In genomic region chr15:83562626-83563270, GRCm38 (mm10) we compare ENCODE assay signal across 8 mouse cellular contexts. TPM values are rescaled to one million over a fixed set of nuclear protein-coding genes. Genes with fewer than 3 reads are reported as not detected.
DNase-seq lines count a peak whose midpoint lies in the region; ATAC-seq lines count a peak whose summit lies in the region.

No protein-coding gene starts in this region.

- H3K4me2 ChIP-seq in heart, embryonic 12.5 days = peak overlapping the region; percentile 99
- H3K4me2 ChIP-seq in kidney, embryonic 15.5 days = peak overlapping the region; percentile 98
- peak overlapping the region; percentile 90 for H3K4me2 ChIP-seq in liver, embryonic 11.5 days
- peak overlapping the region; percentile 99 for H3K4me2 ChIP-seq in stomach, embryonic 14.5 days (replicated peaks; ENCODE audit: low read depth, low read length)

- peak overlapping the region; percentile 89; the same call in 1 of the 2 replicates for H3K9ac ChIP-seq in heart, embryonic 12.5 days
- peak overlapping the region; percentile 65; the same call in 1 of the 2 replicates for H3K9ac ChIP-seq in kidney, embryonic 15.5 days
- H3K9ac ChIP-seq in liver, embryonic 11.5 days (ENCODE audit: low read depth, low read length) = peak overlapping the region; percentile 79
- no peak overlapping the region for H3K9ac ChIP-seq in stomach, embryonic 14.5 days (replicated peaks; ENCODE audit: low read depth, low read length)

- H3K4me3 ChIP-seq in erythroblast, embryonic 14.5 days (replicated peaks) = peak overlapping the region; percentile 65
- H3K4me3 ChIP-seq in heart, embryonic 12.5 days = peak overlapping the region; percentile 67
- H3K4me3 ChIP-seq in kidney, embryonic 15.5 days (replicated peaks) = peak overlapping the region; percentile 51
- H3K4me3 ChIP-seq in liver, embryonic 11.5 days (ENCODE audit: low read depth, low read length) = peak overlapping the region; percentile 75
- peak overlapping the region; percentile 51; the same call in 1 of the 2 replicates for H3K4me3 ChIP-seq in stomach, embryonic 14.5 days (ENCODE audit: low read depth, low read length)

- 38% methylated on average over 15 of the region's 15 CpGs for WGBS in heart, embryonic 12.5 days
- WGBS in kidney, embryonic 15.5 days = 37% methylated on average over 15 of the region's 15 CpGs
- 31% methylated on average over 15 of the region's 15 CpGs for WGBS in liver, embryonic 11.5 days
- 37% methylated on average over 15 of the region's 15 CpGs for WGBS in stomach, embryonic 14.5 days

- H3K4me1 ChIP-seq in erythroblast, embryonic 14.5 days (ENCODE audit: control insufficient read depth) = peaks cover 60% of the 10 kb centered on the region
- peaks cover 28% of the 10 kb centered on the region for H3K4me1 ChIP-seq in heart, embryonic 12.5 days (replicated peaks)
- peaks cover 16% of the 10 kb centered on the region for H3K4me1 ChIP-seq in kidney, embryonic 15.5 days
- H3K4me1 ChIP-seq in liver, embryonic 11.5 days (replicated peaks; ENCODE audit: control insufficient read depth, insufficient read depth, low read length) = peaks cover 32% of the 10 kb centered on the region
- peaks cover 11% of the 10 kb centered on the region for H3K4me1 ChIP-seq in stomach, embryonic 14.5 days (ENCODE audit: control insufficient read depth, insufficient read depth, low read length)

- H3K27ac ChIP-seq in heart, embryonic 12.5 days (ENCODE audit: poor library complexity, severe bottlenecking) = no peak overlapping the region; the same call in 1 of the 2 replicates
- H3K27ac ChIP-seq in kidney, embryonic 15.5 days = peak overlapping the region; percentile 68
- peak overlapping the region; percentile 89 for H3K27ac ChIP-seq in liver, embryonic 11.5 days (ENCODE audit: low read depth, low read length)
- no peak overlapping the region for H3K27ac ChIP-seq in stomach, embryonic 14.5 days (ENCODE audit: low read length)

- DNase-seq in 3134 (ENCODE audit: extremely low read depth, insufficient read length, low spot score) = peak; percentile 73
- DNase-seq in liver, embryonic 11.5 days (ENCODE audit: low spot score) = peak; percentile 58
- DNase-seq in naive thymus-derived CD4-positive, alpha-beta T cell, adult 2 months (ENCODE audit: low read depth) = peak; percentile 89

- no peaks in the 10 kb centered on the region for H3K9me3 ChIP-seq in erythroblast, embryonic 14.5 days (ENCODE audit: control insufficient read depth, low read length)
- no peaks in the 10 kb centered on the region for H3K9me3 ChIP-seq in heart, embryonic 12.5 days (replicated peaks)
- H3K9me3 ChIP-seq in kidney, embryonic 15.5 days (replicated peaks) = no peaks in the 10 kb centered on the region
- H3K9me3 ChIP-seq in liver, embryonic 11.5 days (ENCODE audit: control insufficient read depth, low read length) = no peaks in the 10 kb centered on the region
- no peaks in the 10 kb centered on the region for H3K9me3 ChIP-seq in stomach, embryonic 14.5 days (ENCODE audit: control insufficient read depth, low read depth, low read length)

- ATAC-seq in activated CD4-positive, CD25-positive, alpha-beta regulatory T cell, adult 4 months = peak; percentile 90
- peak; percentile 64; the same call in 1 of the 2 replicates for ATAC-seq in heart, embryonic 12.5 days (ENCODE audit: insufficient number of reproducible peaks, low FRiP score)
- 0 out of 2 replicates have a peak, but pooled peaks have one; percentile 16 for ATAC-seq in kidney, embryonic 15.5 days (replicated peaks; ENCODE audit: low FRiP score)
- ATAC-seq in liver, embryonic 11.5 days (replicated peaks; ENCODE audit: low FRiP score) = peak; percentile 67
- ATAC-seq in stomach, embryonic 14.5 days (ENCODE audit: insufficient number of reproducible peaks, insufficient read depth, low FRiP score, low read depth) = peak; percentile 62; the same call in 1 of the 2 replicates

- H3K36me3 ChIP-seq in erythroblast, embryonic 14.5 days (ENCODE audit: control insufficient read depth) = peaks cover 21% of the 10 kb centered on the region
- H3K36me3 ChIP-seq in heart, embryonic 12.5 days = no peaks in the 10 kb centered on the region
- no peaks in the 10 kb centered on the region for H3K36me3 ChIP-seq in kidney, embryonic 15.5 days
- H3K36me3 ChIP-seq in liver, embryonic 11.5 days (ENCODE audit: control insufficient read depth, insufficient read depth, low read length) = no peaks in the 10 kb centered on the region
- no peaks in the 10 kb centered on the region for H3K36me3 ChIP-seq in stomach, embryonic 14.5 days (ENCODE audit: control insufficient read depth, insufficient read depth, low read length)

- no peaks in the 10 kb centered on the region for H3K27me3 ChIP-seq in erythroblast, embryonic 14.5 days (ENCODE audit: control insufficient read depth)
- H3K27me3 ChIP-seq in heart, embryonic 12.5 days (replicated peaks) = no peaks in the 10 kb centered on the region
- H3K27me3 ChIP-seq in kidney, embryonic 15.5 days = no peaks in the 10 kb centered on the region
- H3K27me3 ChIP-seq in liver, embryonic 11.5 days (replicated peaks; ENCODE audit: control insufficient read depth, insufficient read depth, low read length) = no peaks in the 10 kb centered on the region
- no peaks in the 10 kb centered on the region for H3K27me3 ChIP-seq in stomach, embryonic 14.5 days (ENCODE audit: control insufficient read depth, insufficient read depth, low read length)

RNA-seq across cellular contexts. Expression of gene Tspo, which starts 0.6 kb away (rescaled TPM):
- 100 to 1,000 TPM; 372 to 374 TPM for polyA plus RNA-seq in activated CD4-positive, CD25-positive, alpha-beta regulatory T cell, adult 4 months (2017; shearing (Covaris generic))
- polyA plus RNA-seq in erythroblast, embryonic 14.5 days (2012) = 62.5 and 75.0 TPM in 2 replicates
- 119 and 125 TPM in 2 replicates for polyA plus RNA-seq in heart, embryonic 12.5 days (2016; fragmentation: Nextera tagmentation; extraction: Ambion mirVana)
- 69.2 and 77.2 TPM in 2 replicates for polyA plus RNA-seq in kidney, embryonic 15.5 days (2015; fragmentation: Nextera tagmentation; extraction: Ambion mirVana)
- polyA plus RNA-seq in liver, embryonic 11.5 days (2014; fragmentation: Nextera tagmentation; extraction: Ambion mirVana) = 144 and 150 TPM in 2 replicates
- polyA plus RNA-seq in stomach, embryonic 14.5 days (2014; fragmentation: Nextera tagmentation; extraction: Ambion mirVana) = 80.3 and 82.5 TPM in 2 replicates

RNA-seq across cellular contexts. Expression of gene Mcat, which starts 0.8 kb away (rescaled TPM):
- 1 to 10 TPM; 3.3 to 3.4 TPM for polyA plus RNA-seq in activated CD4-positive, CD25-positive, alpha-beta regulatory T cell, adult 4 months (2017; shearing (Covaris generic))
- polyA plus RNA-seq in erythroblast, embryonic 14.5 days (2012) = 0.91 and 2.0 TPM in 2 replicates
- 34.4 and 34.8 TPM in 2 replicates for polyA plus RNA-seq in heart, embryonic 12.5 days (2016; fragmentation: Nextera tagmentation; extraction: Ambion mirVana)
- 35.1 and 36.6 TPM in 2 replicates for polyA plus RNA-seq in kidney, embryonic 15.5 days (2015; fragmentation: Nextera tagmentation; extraction: Ambion mirVana)
- polyA plus RNA-seq in liver, embryonic 11.5 days (2014; fragmentation: Nextera tagmentation; extraction: Ambion mirVana) = 38.6 and 39.3 TPM in 2 replicates
- polyA plus RNA-seq in stomach, embryonic 14.5 days (2014; fragmentation: Nextera tagmentation; extraction: Ambion mirVana) = 35.6 and 38.3 TPM in 2 replicates

RNA-seq across cellular contexts. Expression of gene Ttll12, which starts 32.2 kb away (rescaled TPM):
- polyA plus RNA-seq in activated CD4-positive, CD25-positive, alpha-beta regulatory T cell, adult 4 months (2017; shearing (Covaris generic)) = 10 to 100 TPM; 12.2 to 14.2 TPM
- 27.8 and 30.9 TPM in 2 replicates for polyA plus RNA-seq in erythroblast, embryonic 14.5 days (2012)
- polyA plus RNA-seq in heart, embryonic 12.5 days (2016; fragmentation: Nextera tagmentation; extraction: Ambion mirVana) = 29.2 and 29.3 TPM in 2 replicates
- 35.2 and 38.6 TPM in 2 replicates for polyA plus RNA-seq in kidney, embryonic 15.5 days (2015; fragmentation: Nextera tagmentation; extraction: Ambion mirVana)
- 81.4 and 87.1 TPM in 2 replicates for polyA plus RNA-seq in liver, embryonic 11.5 days (2014; fragmentation: Nextera tagmentation; extraction: Ambion mirVana)
- 37.5 and 40.3 TPM in 2 replicates for polyA plus RNA-seq in stomach, embryonic 14.5 days (2014; fragmentation: Nextera tagmentation; extraction: Ambion mirVana)

RNA-seq across cellular contexts. Expression of gene Bik, which starts 36.1 kb away (rescaled TPM):
- 1 to 10 TPM; 1.1 to 2.5 TPM for polyA plus RNA-seq in activated CD4-positive, CD25-positive, alpha-beta regulatory T cell, adult 4 months (2017; shearing (Covaris generic))
- polyA plus RNA-seq in erythroblast, embryonic 14.5 days (2012) = not detected in 2 replicates
- polyA plus RNA-seq in heart, embryonic 12.5 days (2016; fragmentation: Nextera tagmentation; extraction: Ambion mirVana) = 31.2 and 35.4 TPM in 2 replicates
- polyA plus RNA-seq in kidney, embryonic 15.5 days (2015; fragmentation: Nextera tagmentation; extraction: Ambion mirVana) = 10.6 and 11.0 TPM in 2 replicates
- 4.0 and 5.6 TPM in 2 replicates for polyA plus RNA-seq in liver, embryonic 11.5 days (2014; fragmentation: Nextera tagmentation; extraction: Ambion mirVana)
- 7.1 and 8.9 TPM in 2 replicates for polyA plus RNA-seq in stomach, embryonic 14.5 days (2014; fragmentation: Nextera tagmentation; extraction: Ambion mirVana)

RNA-seq across cellular contexts. Expression of gene Ttll1, which starts 52.1 kb away (rescaled TPM):
- polyA plus RNA-seq in activated CD4-positive, CD25-positive, alpha-beta regulatory T cell, adult 4 months (2017; shearing (Covaris generic)) = 1 to 10 TPM; 8.4 to 9.8 TPM
- 0.13 TPM in 2 replicates for polyA plus RNA-seq in erythroblast, embryonic 14.5 days (2012)
- 24.5 and 25.4 TPM in 2 replicates for polyA plus RNA-seq in heart, embryonic 12.5 days (2016; fragmentation: Nextera tagmentation; extraction: Ambion mirVana)
- 25.3 and 28.7 TPM in 2 replicates for polyA plus RNA-seq in kidney, embryonic 15.5 days (2015; fragmentation: Nextera tagmentation; extraction: Ambion mirVana)
- polyA plus RNA-seq in liver, embryonic 11.5 days (2014; fragmentation: Nextera tagmentation; extraction: Ambion mirVana) = 12.6 and 14.5 TPM in 2 replicates
- 18.0 and 19.2 TPM in 2 replicates for polyA plus RNA-seq in stomach, embryonic 14.5 days (2014; fragmentation: Nextera tagmentation; extraction: Ambion mirVana)

Comparison
In these comparisons a context has a peak if more than half of its experiments do, and no peak if none do; other contexts are left out.
1. ATAC-seq: peak in every context shown above with its lines; median percentile 90 in activated CD4-positive, CD25-positive, alpha-beta regulatory T cell, adult 4 months; 67 in liver, embryonic 11.5 days; 64 in heart, embryonic 12.5 days; 62 in stomach, embryonic 14.5 days; 16 in kidney, embryonic 15.5 days.
2. H3K27ac ChIP-seq: peak in kidney, embryonic 15.5 days (single experiment) and liver, embryonic 11.5 days (single experiment); none in heart, embryonic 12.5 days (single experiment) and stomach, embryonic 14.5 days (single experiment).
3. Peak in every context shown above with its lines, with median percentiles within 50 percentile points of each other: DNase-seq, H3K4me3 ChIP-seq and H3K4me2 ChIP-seq.